Mouse (Mus musculus) liver, postnatal 0 days (tissue): Measurements from ENCODE around the gene Fut7.

ENCODE experiments used
- CTCF ChIP-seq: sonication (generic); IDR thresholded peaks from 2 replicates; pipeline ENCODE4 v1.5.1; 2016; ENCODE audit warnings: antibody characterized with exemption, low read depth
- EP300 ChIP-seq: IDR thresholded peaks from 2 replicates; pipeline ENCODE4 v1.6.1; 2016; ENCODE audit warnings: antibody characterized with exemption, low read depth, mild to moderate bottlenecking

GRCm38 (mm10) chr2:25403994-25404393 lies 19.1 kb upstream of the Fut7 start:
- TF ChIP-seq EP300: no peak
- no peak for TF ChIP-seq CTCF
